Mouse (Mus musculus) spleen, adult 12 weeks (tissue): ENCODE results near the gene Gm10985.

Source experiments
- DNase-seq: peaks from one replicate; pipeline ENCODE4 v3.0.0; 2022; ENCODE audit warnings: low spot score

The Gm10985 gene

GRCm38 (mm10) chr3:53844786-53845185 lies at the start of gene Gm10985:
Gene Gm10985 (plus strand): TSS chr3:53845086.
- no peak for DNase-seq

- no peak for DNase-seq
Observed at GRCm38 (mm10) chr3:53796933-53797332, 48.0 kb upstream of the Gm10985 start.

- DNase-seq: no peak
Observed at GRCm38 (mm10) chr3:53799671-53800070, 45.2 kb upstream of the Gm10985 start.

- DNase-seq: no peak
Observed at GRCm38 (mm10) chr3:53813421-53813977, 31.4 kb upstream of the Gm10985 start.

- DNase-seq: no peak
Observed at GRCm38 (mm10) chr3:53834238-53834637, 10.6 kb upstream of the Gm10985 start.

- DNase-seq: no peak
Observed at GRCm38 (mm10) chr3:53846206-53846928, 1.5 kb downstream of the Gm10985 start.

GRCm38 (mm10) chr3:53847726-53848125 lies 2.8 kb downstream of the Gm10985 start:
- DNase-seq: no peak

GRCm38 (mm10) chr3:53848262-53848661 lies 3.4 kb downstream of the Gm10985 start:
- no peak for DNase-seq

- DNase-seq: no peak
Observed at GRCm38 (mm10) chr3:53854261-53854660, 9.4 kb downstream of the Gm10985 start.

- DNase-seq: no peak
Observed at GRCm38 (mm10) chr3:53854831-53855230, 9.9 kb downstream of the Gm10985 start.

- DNase-seq: peak; percentile 77
Observed at GRCm38 (mm10) chr3:53863383-53864220, 18.7 kb downstream of the Gm10985 start, which contains the start of gene Ufm1. Gene Ufm1 (minus strand): TSS chr3:53863830.

- DNase-seq: no peak
Observed at GRCm38 (mm10) chr3:53868212-53868611, 23.3 kb downstream of the Gm10985 start.

GRCm38 (mm10) chr3:53869263-53869662 lies 24.4 kb downstream of the Gm10985 start:
- DNase-seq: no peak

GRCm38 (mm10) chr3:53870482-53870881 lies 25.6 kb downstream of the Gm10985 start:
- DNase-seq: no peak

GRCm38 (mm10) chr3:53871596-53871995 lies 26.7 kb downstream of the Gm10985 start:
- no peak for DNase-seq

- no peak for DNase-seq
Observed at GRCm38 (mm10) chr3:53890619-53891540, 46.0 kb downstream of the Gm10985 start.
